ENCODE assay signal across 15 mouse cellular contexts in genomic region chr8:121421009-121421408, GRCm38 (mm10).
A peak's percentile ranks its signal among the peaks of the same experiment; 100 is the strongest.
DNase-seq lines count a peak whose midpoint lies in the region; ATAC-seq and TF ChIP-seq lines count a peak whose summit lies in the region.
"Had no signal": no experiment of that assay in that cellular context is flagged by ENCODE, and none has a peak within 500 bp of the region (broad histone marks: within the 10 kb centered on the region; RNA-seq: fewer than 3 reads in every experiment).

No protein-coding gene starts in this region.

- H3K4me2 ChIP-seq in liver, embryonic 11.5 days: no peak overlapping the region
- no peak overlapping the region for H3K4me2 ChIP-seq in embryonic facial prominence, embryonic 15.5 days (replicated peaks)
- no peak overlapping the region; the same call in 1 of the 2 replicates for H3K4me2 ChIP-seq in liver, postnatal 0 days (ENCODE audit: low read depth, low read length)
- no peak overlapping the region for H3K4me2 ChIP-seq in stomach, embryonic 15.5 days
- H3K4me2 ChIP-seq: neural tube, embryonic 13.5 days had no signal

- no peak overlapping the region for H3K9ac ChIP-seq in liver, embryonic 11.5 days (ENCODE audit: low read depth, low read length)
- no peak overlapping the region for H3K9ac ChIP-seq in embryonic facial prominence, embryonic 15.5 days
- no peak overlapping the region for H3K9ac ChIP-seq in liver, postnatal 0 days (replicated peaks)
- no peak overlapping the region for H3K9ac ChIP-seq in stomach, embryonic 15.5 days
- H3K9ac ChIP-seq: neural tube, embryonic 13.5 days had no signal

- no peaks in the 10 kb centered on the region; the same call in 1 of the 2 replicates for H3K4me1 ChIP-seq in liver, embryonic 11.5 days (replicated peaks; ENCODE audit: control insufficient read depth, insufficient read depth, low read length)
- H3K4me1 ChIP-seq in embryonic facial prominence, embryonic 15.5 days: peaks cover 9% of the 10 kb centered on the region; the same call in 1 of the 2 replicates
- 0 out of 2 replicates have a peak, but pooled peaks cover 3% of the 10 kb centered on the region for H3K4me1 ChIP-seq in liver, postnatal 0 days (ENCODE audit: insufficient read depth)
- no peaks in the 10 kb centered on the region for H3K4me1 ChIP-seq in stomach, embryonic 15.5 days
- H3K4me1 ChIP-seq: neural tube, embryonic 13.5 days had no signal

- no peaks in the 10 kb centered on the region for H3K9me3 ChIP-seq in liver, embryonic 11.5 days (ENCODE audit: control insufficient read depth, low read length)
- no peaks in the 10 kb centered on the region for H3K9me3 ChIP-seq in embryonic facial prominence, embryonic 15.5 days (replicated peaks)
- no peaks in the 10 kb centered on the region for H3K9me3 ChIP-seq in liver, postnatal 0 days (ENCODE audit: low read length)
- H3K9me3 ChIP-seq in stomach, embryonic 15.5 days: no peaks in the 10 kb centered on the region; the same call in 1 of the 2 replicates

- no peak overlapping the region for H3K4me3 ChIP-seq in liver, embryonic 11.5 days (ENCODE audit: low read depth, low read length)
- H3K4me3 ChIP-seq in embryonic facial prominence, embryonic 15.5 days (replicated peaks): no peak overlapping the region
- no peak overlapping the region for H3K4me3 ChIP-seq in liver, postnatal 0 days (ENCODE audit: low read depth, low read length)
- H3K4me3 ChIP-seq in stomach, embryonic 15.5 days (replicated peaks): no peak overlapping the region
- H3K4me3 ChIP-seq: forebrain, embryonic 10.5 days; neural tube, embryonic 13.5 days had no signal

- ATAC-seq in liver, embryonic 11.5 days (replicated peaks; ENCODE audit: low FRiP score): no peak
- peak; percentile 66; the same call in 1 of the 2 replicates for ATAC-seq in embryonic facial prominence, embryonic 15.5 days (ENCODE audit: insufficient number of reproducible peaks, low FRiP score, low TSS enrichment, low read depth)
- ATAC-seq in liver, postnatal 0 days: peak; percentile 89
- peak; percentile 77 for ATAC-seq in stomach, embryonic 15.5 days (ENCODE audit: insufficient read depth, low FRiP score, low read depth)
- ATAC-seq: inflammation-experienced regulatory T-cells, adult 6 months; midbrain, embryonic 16.5 days had no signal

- 85% methylated on average over 5 of the region's 5 CpGs for WGBS in liver, embryonic 11.5 days
- 51% methylated on average over 5 of the region's 5 CpGs for WGBS in embryonic facial prominence, embryonic 15.5 days
- WGBS in liver, postnatal 0 days (ENCODE audit: insufficient replicate concordance): 60% methylated on average over 5 of the region's 5 CpGs
- 41% methylated on average over 5 of the region's 5 CpGs for WGBS in stomach, embryonic 15.5 days

- H3K27me3 ChIP-seq in liver, embryonic 11.5 days (replicated peaks; ENCODE audit: control insufficient read depth, insufficient read depth, low read length): no peaks in the 10 kb centered on the region
- no peaks in the 10 kb centered on the region for H3K27me3 ChIP-seq in embryonic facial prominence, embryonic 15.5 days
- no peaks in the 10 kb centered on the region for H3K27me3 ChIP-seq in liver, postnatal 0 days (ENCODE audit: insufficient read depth, low read length)
- no peaks in the 10 kb centered on the region for H3K27me3 ChIP-seq in stomach, embryonic 15.5 days (replicated peaks)
- H3K27me3 ChIP-seq: neural tube, embryonic 13.5 days had no signal

- TF ChIP-seq CTCF in liver, postnatal 0 days (IDR thresholded peaks at IDR 0.05; ENCODE audit: low read depth): no peak

- peak; percentile 38 for DNase-seq in liver
- DNase-seq in liver, embryonic 11.5 days (ENCODE audit: low spot score): no peak
- DNase-seq in liver, postnatal 0 days: peak; percentile 63
- no peak for DNase-seq in cerebellum, adult 9-11 months
- no peak for DNase-seq in ovary, postnatal 36 days (ENCODE audit: low spot score)
- DNase-seq: heart, adult 18-20 months; heart, postnatal 10 days; kidney, postnatal 10 days; thymus, postnatal 14 days had no signal

- no peak for TF ChIP-seq EP300 in liver, postnatal 0 days (IDR thresholded peaks at IDR 0.05; ENCODE audit: low read depth)

- no peaks in the 10 kb centered on the region for H3K36me3 ChIP-seq in liver, embryonic 11.5 days (ENCODE audit: control insufficient read depth, insufficient read depth, low read length)
- H3K36me3 ChIP-seq in embryonic facial prominence, embryonic 15.5 days: no peaks in the 10 kb centered on the region
- H3K36me3 ChIP-seq in liver, postnatal 0 days (replicated peaks; ENCODE audit: insufficient read depth, low read length): no peaks in the 10 kb centered on the region
- no peaks in the 10 kb centered on the region for H3K36me3 ChIP-seq in stomach, embryonic 15.5 days
- H3K36me3 ChIP-seq: forebrain, embryonic 10.5 days; neural tube, embryonic 13.5 days had no signal

- no peak overlapping the region for H3K27ac ChIP-seq in liver, embryonic 11.5 days (ENCODE audit: low read depth, low read length)
- peak overlapping the region; percentile 45; the same call in 1 of the 2 replicates for H3K27ac ChIP-seq in embryonic facial prominence, embryonic 15.5 days (replicated peaks)
- peak overlapping the region; percentile 5; the same call in 1 of the 2 replicates for H3K27ac ChIP-seq in liver, postnatal 0 days (ENCODE audit: low read depth)
- H3K27ac ChIP-seq in stomach, embryonic 15.5 days: no peak overlapping the region
- H3K27ac ChIP-seq: forebrain, embryonic 10.5 days; neural tube, embryonic 13.5 days had no signal

Comparison
In these comparisons a context has a peak if more than half of its experiments do, and no peak if none do; other contexts are left out.
1. DNase-seq: peak in liver (single experiment) and liver, postnatal 0 days (single experiment); none in liver, embryonic 11.5 days (single experiment), cerebellum, adult 9-11 months (single experiment) and ovary, postnatal 36 days (single experiment).
2. H3K27ac ChIP-seq: peak in embryonic facial prominence, embryonic 15.5 days (single experiment) and liver, postnatal 0 days (single experiment); none in liver, embryonic 11.5 days (single experiment) and stomach, embryonic 15.5 days (single experiment).